Mouse (Mus musculus) heart, postnatal 25 days (tissue): Measurements from ENCODE around the gene Ascl2. TPM values are rescaled to one million over a fixed set of nuclear protein-coding genes. Genes with fewer than 3 reads are reported as not detected.

ENCODE experiments used
- DNase-seq: peaks from one replicate; pipeline ENCODE4 v3.0.0; 2022; ENCODE audit warnings: low spot score
- intact Hi-C: fragments of 180-260 bp; cut with DNase I; formaldehyde crosslinking; loops from one replicate; pipeline ENCODE4 v1.15.1; 2025
- total RNA-seq, 2 experiments: library from RNA; stranded (reverse); gene quantifications; 2 replicates each; pipeline ENCODE4 v1.2.3; 2021

The Ascl2 gene
- total RNA-seq, 2 experiments from 2014 or later, result not detected

DNA sequence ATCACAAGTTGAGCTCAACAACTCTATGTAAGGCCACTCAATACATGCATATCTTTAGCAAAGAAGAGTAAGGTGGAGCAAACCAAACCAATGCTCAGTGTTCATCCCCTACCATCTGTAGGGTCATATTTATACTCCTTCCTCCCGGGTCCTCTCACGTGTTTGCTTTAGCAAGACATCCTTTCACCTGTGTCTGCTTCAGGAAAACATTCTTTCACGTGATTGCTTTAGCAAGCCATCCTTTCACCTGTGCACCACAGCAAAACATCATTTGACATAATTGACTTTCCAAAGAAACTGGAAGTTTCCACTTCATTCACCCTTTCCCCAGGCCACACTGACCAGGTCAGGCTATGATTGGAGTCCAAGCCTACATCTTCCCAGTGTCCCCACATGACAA, 38.0 kb downstream of the Ascl2 start, which contains the start of gene Th:
Gene Th (minus strand): TSS at position 101 of the 400 bp plus-strand sequence.
- intact Hi-C loops, result no loop called here
- DNase-seq, result no peak

DNA sequence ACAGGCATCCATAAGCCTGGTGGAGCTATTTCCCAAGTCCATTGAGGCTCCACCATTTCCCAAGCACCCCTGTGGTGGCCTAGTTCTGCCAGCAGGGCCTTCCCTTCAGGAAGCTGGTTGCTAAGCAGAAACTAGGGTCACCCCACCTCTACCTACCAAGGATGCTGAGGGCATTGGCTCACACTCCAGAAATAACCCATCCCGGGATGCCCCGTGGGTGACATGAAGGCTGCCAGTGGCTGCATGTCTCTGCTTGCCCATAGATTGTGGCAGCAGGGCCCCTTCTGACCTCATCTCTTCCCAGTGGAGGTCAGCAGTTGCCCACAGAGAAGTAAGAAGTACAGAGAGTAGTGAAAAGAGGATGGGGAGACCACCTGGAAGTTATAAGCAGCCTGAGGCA, 39.5 kb downstream of the Ascl2 start:
- intact Hi-C loops, result no loop called here
- no peak for DNase-seq

DNA sequence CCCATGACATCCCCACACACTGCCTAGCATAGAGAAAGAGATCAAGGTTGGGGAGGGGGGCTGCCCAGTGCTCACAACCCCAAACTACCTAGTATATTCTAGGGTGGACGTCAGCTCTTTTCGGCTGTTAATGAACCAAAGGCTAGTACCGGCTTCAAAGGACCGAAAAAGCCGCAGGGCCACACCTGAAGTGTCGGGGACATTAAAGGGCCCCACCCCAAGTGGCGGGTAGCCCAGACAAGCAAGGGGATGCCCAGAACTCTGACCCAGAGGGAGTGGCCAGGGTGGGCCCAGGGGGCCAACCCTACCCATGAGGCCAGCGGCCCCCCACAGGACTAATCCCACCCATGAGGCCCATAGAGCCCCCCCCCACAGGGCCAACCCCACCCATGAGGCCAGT, 41.8 kb downstream of the Ascl2 start:
- DNase-seq, result no peak
- intact Hi-C loops, result no loop called here

DNA sequence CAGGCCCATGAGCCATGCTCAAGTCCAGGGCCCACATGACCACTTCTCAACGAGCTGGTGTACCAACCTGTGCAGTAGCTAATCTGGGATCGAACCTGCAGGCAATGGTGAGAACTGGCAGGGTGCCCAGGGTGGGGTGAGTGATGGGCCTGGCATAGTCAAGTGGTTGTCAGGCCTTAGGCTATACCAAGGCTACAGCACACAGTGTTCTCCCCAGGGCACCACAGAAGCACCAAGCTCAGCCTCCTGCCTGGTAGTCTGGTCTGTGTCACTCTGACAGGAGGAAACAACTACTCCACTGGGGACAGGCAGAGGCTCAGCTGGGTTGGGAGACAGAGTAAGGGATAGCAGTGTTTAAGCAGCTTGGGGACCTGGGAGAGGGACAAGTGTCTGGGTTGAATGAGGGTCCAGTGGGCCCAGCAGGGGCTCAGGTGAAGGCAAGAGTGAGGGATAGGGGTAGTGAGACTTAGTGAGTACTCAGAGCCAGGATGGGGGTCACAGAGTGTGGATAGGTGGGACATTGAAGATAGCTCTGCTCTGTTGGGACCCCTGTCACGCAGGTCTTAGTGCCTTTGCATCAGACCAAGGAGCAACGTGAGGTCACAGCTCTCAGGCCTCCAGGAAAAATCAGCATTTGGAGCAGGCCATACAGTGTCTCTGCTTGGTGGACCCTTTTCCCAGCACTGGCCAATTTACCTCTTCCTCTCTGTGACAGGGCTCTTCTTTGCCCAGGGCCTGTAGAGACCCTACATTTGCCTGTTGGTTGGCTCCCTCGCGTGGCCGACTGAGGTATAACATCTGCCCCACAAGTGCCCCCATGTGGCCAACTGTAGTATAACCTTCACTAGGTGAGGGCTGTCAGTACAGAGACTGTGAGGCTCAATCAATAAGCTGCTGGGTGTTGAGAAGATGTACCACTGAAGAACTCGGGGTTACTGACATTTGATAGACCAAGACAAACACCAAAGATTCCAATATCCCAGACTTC, 50.1 kb downstream of the Ascl2 start:
- intact Hi-C loops, result loop anchor here (1.0 kb wide), 1 partner anchor 167 kb away; no protein-coding TSS in a partner anchor
- DNase-seq, result peak; percentile 29

DNA sequence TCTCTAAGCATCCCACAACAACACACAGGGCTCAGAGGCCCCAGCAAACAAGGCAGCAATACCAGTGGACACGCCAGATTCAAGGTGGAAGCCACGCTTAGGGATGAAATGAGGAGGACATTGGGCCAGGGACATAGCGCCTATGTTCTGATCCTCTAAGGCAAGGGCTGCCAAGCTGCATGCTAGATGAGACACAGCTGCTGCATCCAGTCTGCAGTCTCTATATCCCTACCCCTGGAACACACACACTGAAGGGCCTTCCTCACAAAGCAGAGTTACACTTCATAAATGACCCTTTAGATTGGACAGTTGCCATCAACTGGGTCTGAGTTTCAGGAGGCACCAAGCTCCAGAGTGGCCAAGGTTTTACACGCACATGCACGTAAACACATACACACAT, 51.4 kb downstream of the Ascl2 start:
- no peak for DNase-seq
- intact Hi-C loops, result loop anchor here (1.0 kb wide), 1 partner anchor 23 kb away; no protein-coding TSS in a partner anchor

Other genes with a start within 250 kb of the Ascl2 start
- not detected for gene Ins2, start 225.9 kb downstream of the Ascl2 start, total RNA-seq
- not detected for gene Th, start 38.1 kb downstream of the Ascl2 start, total RNA-seq
- 1 to 10 TPM in 1 of 2 experiments, under 1 TPM in 1; 0.34 to 1.5 TPM for gene Tspan32, start 35.8 kb upstream of the Ascl2 start, total RNA-seq
- 100 to 1,000 TPM; 424 to 455 TPM for gene Cd81, start 83.5 kb upstream of the Ascl2 start, total RNA-seq
- 10 to 100 TPM; 13.8 to 19.6 TPM for gene Tssc4, start 100.0 kb upstream of the Ascl2 start, total RNA-seq
- gene Trpm5, start 125.4 kb upstream of the Ascl2 start, total RNA-seq, result not detected
- 10 to 100 TPM; 37.4 to 37.7 TPM for gene Kcnq1, start 137.1 kb upstream of the Ascl2 start, total RNA-seq